ENCODE assay signal across 9 mouse cellular contexts in genomic region chr15:82856652-82857378, GRCm38 (mm10).
A peak's percentile ranks its signal among the peaks of the same experiment; 100 is the strongest.
DNase-seq lines count a peak whose midpoint lies in the region; ATAC-seq and TF ChIP-seq lines count a peak whose summit lies in the region.
"Had no signal": no experiment of that assay in that cellular context is flagged by ENCODE, and none has a peak within 500 bp of the region (broad histone marks: within the 10 kb centered on the region; RNA-seq: fewer than 3 reads in every experiment).

No protein-coding gene starts in this region.

- H3K36me3 ChIP-seq in forebrain, embryonic 11.5 days (ENCODE audit: control insufficient read depth, insufficient read depth, low read length) = peaks cover 8% of the 10 kb centered on the region; the same call in 1 of the 2 replicates
- peaks cover 49% of the 10 kb centered on the region for H3K36me3 ChIP-seq in hindbrain, embryonic 13.5 days
- H3K36me3 ChIP-seq in neural tube, embryonic 15.5 days = peaks cover 41% of the 10 kb centered on the region

- peak; percentile 18 for DNase-seq in retina, embryonic 14.5 days (ENCODE audit: low spot score)
- no peak for DNase-seq in retina, postnatal 1 day
- no peak for DNase-seq in forebrain, embryonic 11.5 days (ENCODE audit: low spot score)
- no peak for DNase-seq in thymus, adult 18-20 months
- no peak for DNase-seq in cerebellum, adult 2 months
- no peak for DNase-seq in gastrocnemius, adult 8-10 months (ENCODE audit: low spot score in 2 of 2)

- no peaks in the 10 kb centered on the region for H3K9me3 ChIP-seq in forebrain, embryonic 11.5 days (ENCODE audit: control insufficient read depth, low read length)
- no peaks in the 10 kb centered on the region for H3K9me3 ChIP-seq in hindbrain, embryonic 13.5 days
- H3K9me3 ChIP-seq in neural tube, embryonic 15.5 days (replicated peaks) = no peaks in the 10 kb centered on the region

- H3K9ac ChIP-seq in forebrain, embryonic 11.5 days (ENCODE audit: low read length) = no peak overlapping the region
- H3K9ac ChIP-seq in hindbrain, embryonic 13.5 days = peak overlapping the region; percentile 56; the same call in 1 of the 2 replicates
- no peak overlapping the region for H3K9ac ChIP-seq in neural tube, embryonic 15.5 days (replicated peaks)

- whole genome bisulfite sequencing in forebrain, embryonic 11.5 days = 45% methylated on average over 11 of the region's 11 CpGs
- 26% methylated on average over 11 of the region's 11 CpGs for WGBS in hindbrain, embryonic 13.5 days
- 21% methylated on average over 11 of the region's 11 CpGs for WGBS in neural tube, embryonic 15.5 days
- WGBS in cerebellum, adult 2 months = 43% methylated on average over 11 of the region's 11 CpGs

- peak; percentile 55; the same call in 1 of the 2 replicates for ATAC-seq in forebrain, embryonic 11.5 days (replicated peaks; ENCODE audit: low FRiP score)
- peak; percentile 75 for ATAC-seq in hindbrain, embryonic 13.5 days (ENCODE audit: low FRiP score)
- peak; percentile 76; the same call in 1 of the 2 replicates for ATAC-seq in neural tube, embryonic 15.5 days (ENCODE audit: low FRiP score)

- peaks cover 6% of the 10 kb centered on the region for H3K4me1 ChIP-seq in forebrain, embryonic 11.5 days (replicated peaks; ENCODE audit: control insufficient read depth, insufficient read depth, low read length)
- H3K4me1 ChIP-seq in hindbrain, embryonic 13.5 days (replicated peaks) = peaks cover 29% of the 10 kb centered on the region
- H3K4me1 ChIP-seq in neural tube, embryonic 15.5 days = peaks cover 24% of the 10 kb centered on the region
- H3K4me1 ChIP-seq in cerebellum, adult 2 months (ENCODE audit: control insufficient read depth, insufficient read depth, low read length) = no peaks in the 10 kb centered on the region

- H3K4me2 ChIP-seq in forebrain, embryonic 11.5 days (ENCODE audit: low read depth, low read length, severe bottlenecking) = no peak overlapping the region
- H3K4me2 ChIP-seq in hindbrain, embryonic 13.5 days = 0 out of 2 replicates have a peak overlapping the region, but pooled peaks have one; percentile 2
- no peak overlapping the region for H3K4me2 ChIP-seq in neural tube, embryonic 15.5 days

- no peak for TF ChIP-seq POLR2A in cerebellum, adult 2 months (IDR thresholded peaks at IDR 0.05; ENCODE audit: borderline replicate concordance, insufficient read depth, low read length)

- peak overlapping the region; percentile 70 for H3K27ac ChIP-seq in forebrain, embryonic 11.5 days (ENCODE audit: low read depth, low read length)
- H3K27ac ChIP-seq in hindbrain, embryonic 13.5 days = peak overlapping the region; percentile 90
- peak overlapping the region; percentile 49 for H3K27ac ChIP-seq in neural tube, embryonic 15.5 days (replicated peaks)
- no peak overlapping the region for H3K27ac ChIP-seq in cerebellum, adult 2 months (ENCODE audit: insufficient read depth, low read length)
- H3K27ac ChIP-seq: macrophage had no signal

- H3K4me3 ChIP-seq in forebrain, embryonic 11.5 days (ENCODE audit: low read depth, low read length) = no peak overlapping the region
- H3K4me3 ChIP-seq in hindbrain, embryonic 13.5 days = no peak overlapping the region
- H3K4me3 ChIP-seq in neural tube, embryonic 15.5 days (replicated peaks) = no peak overlapping the region
- H3K4me3 ChIP-seq in cerebellum, adult 2 months (replicated peaks; ENCODE audit: insufficient read depth, low read depth, low read length) = no peak overlapping the region

- no peaks in the 10 kb centered on the region for H3K27me3 ChIP-seq in forebrain, embryonic 11.5 days (ENCODE audit: control insufficient read depth, insufficient read depth, low read length)
- H3K27me3 ChIP-seq in hindbrain, embryonic 13.5 days = no peaks in the 10 kb centered on the region
- H3K27me3 ChIP-seq in neural tube, embryonic 15.5 days (replicated peaks) = no peaks in the 10 kb centered on the region
- no peaks in the 10 kb centered on the region for H3K27me3 ChIP-seq in cerebellum, adult 2 months (ENCODE audit: control insufficient read depth, insufficient read depth, low read length)

- TF ChIP-seq CTCF in cerebellum, adult 2 months (IDR thresholded peaks at IDR 0.05; ENCODE audit: borderline replicate concordance, insufficient read depth, low read depth, low read length) = no peak
